Mouse (Mus musculus) thymus, adult 2 months (tissue): ENCODE measurements around the gene Kcnj11.

Experiments
- CTCF ChIP-seq: fragments of 200-500 bp; IDR thresholded peaks from 2 replicates; pipeline ENCODE4 v1.5.1; 2012; ENCODE audit warnings: mild to moderate bottlenecking, control low read depth, low read length, moderate library complexity, borderline replicate concordance; ENCODE audit not compliant: control insufficient read depth, poor library complexity, insufficient read depth; ENCODE audit errors: extremely low read depth
- POLR2A ChIP-seq: fragments of 200-500 bp; IDR thresholded peaks from 2 replicates; pipeline ENCODE4 v1.6.1; 2012; ENCODE audit warnings: mild to moderate bottlenecking, low read length, control low read depth, moderate library complexity; ENCODE audit not compliant: control insufficient read depth, poor library complexity, insufficient read depth; ENCODE audit errors: extremely low read depth

DNA sequence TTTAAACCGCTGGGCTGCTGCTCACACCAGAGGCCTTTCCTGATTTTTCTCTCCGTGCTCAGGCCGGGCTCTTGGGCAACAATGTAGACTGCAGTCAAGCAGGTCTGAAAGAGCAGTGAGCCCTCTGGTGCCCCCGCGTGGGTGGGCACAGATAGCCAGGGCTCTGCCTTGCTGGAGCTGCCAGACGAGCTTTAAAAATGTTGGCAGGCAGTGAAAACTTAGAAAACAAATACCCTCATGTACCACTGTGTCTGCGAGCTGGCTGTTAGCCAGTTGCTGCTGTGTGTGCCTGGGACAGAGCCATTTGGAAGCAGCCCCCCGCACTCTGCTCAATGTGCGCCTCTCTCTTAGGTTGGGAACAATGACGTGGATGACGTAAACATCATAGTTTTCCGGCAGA is 22.9 kb downstream of the Kcnj11 start:
- no peak for TF ChIP-seq POLR2A
- TF ChIP-seq CTCF: no peak
